Mouse (Mus musculus) heart, postnatal 0 days (tissue): ENCODE measurements around the gene Fbxo47. TPM values are rescaled to one million over a fixed set of nuclear protein-coding genes. Genes with fewer than 3 reads are reported as not detected.

ENCODE experiments used
- ATAC-seq: fragments of 200-750 bp; cut with Nextera tagmentation; 2 replicates; pipeline ENCODE4 v1.8.0; 2017; ENCODE audit warnings: low read depth, moderate number of reproducible peaks, moderate library complexity; ENCODE audit not compliant: insufficient read depth
- DNase-seq: peaks from one replicate; pipeline ENCODE4 v3.0.0-alpha.2; 2016; ENCODE audit warnings: low spot score
- H3K27ac ChIP-seq: fragments of 300-500 bp; sonication (generic); 2 replicates; pipeline ENCODE4 v1.5.1; 2014; ENCODE audit warnings: low read depth, mild to moderate bottlenecking
- H3K27me3 ChIP-seq: fragments of 300-500 bp; sonication (generic); 2 replicates; pipeline ENCODE4 v1.6.1; 2014; ENCODE audit warnings: low read length, mixed read lengths; ENCODE audit not compliant: control insufficient read depth, insufficient read depth
- H3K36me3 ChIP-seq: fragments of 300-500 bp; sonication (generic); replicated peaks from 2 replicates; pipeline ENCODE4 v1.6.1; 2014; ENCODE audit warnings: low read length, mixed read lengths; ENCODE audit not compliant: control insufficient read depth, insufficient read depth
- H3K4me1 ChIP-seq: fragments of 300-500 bp; sonication (generic); 2 replicates; pipeline ENCODE4 v1.6.1; 2014; ENCODE audit warnings: antibody characterized with exemption; ENCODE audit not compliant: control insufficient read depth, insufficient read depth
- H3K4me2 ChIP-seq: fragments of 300-500 bp; sonication (generic); 2 replicates; pipeline ENCODE4 v1.6.1; 2014; ENCODE audit warnings: low read depth, mild to moderate bottlenecking, low read length, moderate library complexity
- H3K4me3 ChIP-seq: fragments of 300-500 bp; sonication (generic); 2 replicates; pipeline ENCODE4 v1.5.1; 2014; ENCODE audit warnings: low read depth, low read length
- H3K9ac ChIP-seq: fragments of 300-500 bp; sonication (generic); replicated peaks from 2 replicates; pipeline ENCODE4 v1.6.1; 2014; ENCODE audit warnings: low read depth, low read length, mixed read lengths
- H3K9me3 ChIP-seq: fragments of 300-500 bp; sonication (generic); replicated peaks from 2 replicates; pipeline ENCODE4 v1.6.1; 2016; ENCODE audit warnings: low read length; ENCODE audit not compliant: control insufficient read depth
- CTCF ChIP-seq: IDR thresholded peaks from 2 replicates; pipeline ENCODE4 v1.5.1; 2016; ENCODE audit warnings: antibody characterized with exemption, control low read depth, low read depth
- EP300 ChIP-seq: IDR thresholded peaks from 2 replicates; pipeline ENCODE4 v1.6.1; 2016; ENCODE audit warnings: antibody characterized with exemption, low read depth
- WGBS: fragments of 180-500 bp; shearing (Covaris S2); extraction: QIAGEN DNeasy Blood & Tissue Kit; methylation state at CpG from one replicate; pipeline ENCODE4 v1.1.7; 2014; 5-methylcytosine and 5-hydroxymethylcytosine counted together
- polyA plus RNA-seq: library from polyadenylated mRNA; unstranded; fragments of >200 nt; fragmentation: Nextera tagmentation; extraction: Ambion mirVana; gene quantifications from 2 replicates; pipeline ENCODE4 v1.2.1, GENCODE M21; 2015
- total RNA-seq: library from RNA; depleted of rRNA; stranded (reverse); fragments of >200 nt; gene quantifications from 2 replicates; pipeline ENCODE4 v1.2.3, GENCODE M21; 2014; ENCODE audit warnings: low replicate concordance

The Fbxo47 gene
- total and polyA plus RNA-seq, 2 experiments from 2014 or later: 0.63 to 9.9 TPM

GRCm38 (mm10) chr11:97915471-97915870, 31.5 kb upstream of the Fbxo47 start:
- Histone ChIP-seq H3K9ac (no peak overlapping the region), H3K4me2 (no peak overlapping the region), H3K27me3 (no peaks in the 10 kb centered on the region), H3K36me3 (no peaks in the 10 kb centered on the region), H3K9me3 (no peaks in the 10 kb centered on the region), H3K4me3 (no peak overlapping the region), H3K4me1 (no peaks in the 10 kb centered on the region), H3K27ac (no peak overlapping the region)
- 78% methylated on average over 2 of the region's 2 CpGs for WGBS
- DNase-seq (no peak), ATAC-seq (no peak)
- TF ChIP-seq EP300: no peak
- no peak for TF ChIP-seq CTCF

- Histone ChIP-seq H3K4me1 (no peaks in the 10 kb centered on the region), H3K4me2 (no peak overlapping the region), H3K9me3 (no peaks in the 10 kb centered on the region), H3K36me3 (no peaks in the 10 kb centered on the region), H3K9ac (no peak overlapping the region), H3K27ac (no peak overlapping the region), H3K27me3 (no peaks in the 10 kb centered on the region), H3K4me3 (no peak overlapping the region)
- TF ChIP-seq CTCF (no peak), EP300 (no peak)
- 81% methylated on average over 14 of the region's 14 CpGs for WGBS
- DNase-seq (no peak), ATAC-seq (no peak)
Observed at GRCm38 (mm10) chr11:97913111-97913510, 29.2 kb upstream of the Fbxo47 start.

- TF ChIP-seq EP300 (no peak), CTCF (no peak)
- H3K9ac ChIP-seq: no peak overlapping the region
Observed at GRCm38 (mm10) chr11:97908634-97909348, 24.8 kb upstream of the Fbxo47 start.

GRCm38 (mm10) chr11:97907935-97908334, 24.0 kb upstream of the Fbxo47 start:
- Histone ChIP-seq H3K4me3 (no peak overlapping the region), H3K4me2 (no peak overlapping the region), H3K9ac (no peak overlapping the region), H3K27me3 (no peaks in the 10 kb centered on the region), H3K36me3 (no peaks in the 10 kb centered on the region), H3K4me1 (no peaks in the 10 kb centered on the region), H3K27ac (no peak overlapping the region), H3K9me3 (no peaks in the 10 kb centered on the region)
- TF ChIP-seq EP300 (no peak), CTCF (no peak)
- 58% methylated on average over 5 of the region's 5 CpGs for WGBS
- ATAC-seq (no peak), DNase-seq (no peak)

More at GRCm38 (mm10) chr11:97908634-97909348, 24.8 kb upstream of the Fbxo47 start:
- H3K27me3 ChIP-seq: no peaks in the 10 kb centered on the region
- H3K36me3 ChIP-seq: no peaks in the 10 kb centered on the region
- no peak overlapping the region for H3K4me3 ChIP-seq
- H3K9me3 ChIP-seq: no peaks in the 10 kb centered on the region
- H3K27ac ChIP-seq: no peak overlapping the region
- no peak overlapping the region for H3K4me2 ChIP-seq
- 86% methylated on average over 11 of the region's 11 CpGs for WGBS
- no peak for ATAC-seq
- no peak for DNase-seq
- no peaks in the 10 kb centered on the region for H3K4me1 ChIP-seq

- Histone ChIP-seq H3K4me1 (no peaks in the 10 kb centered on the region), H3K27ac (no peak overlapping the region), H3K4me3 (no peak overlapping the region), H3K27me3 (no peaks in the 10 kb centered on the region), H3K36me3 (no peaks in the 10 kb centered on the region), H3K9me3 (no peaks in the 10 kb centered on the region), H3K4me2 (no peak overlapping the region), H3K9ac (no peak overlapping the region)
- ATAC-seq (no peak), DNase-seq (no peak)
- TF ChIP-seq CTCF (no peak), EP300 (no peak)
- 69% methylated on average over 9 of the region's 9 CpGs for WGBS
Observed at GRCm38 (mm10) chr11:97906905-97907304, 23.0 kb upstream of the Fbxo47 start.

- H3K9me3 ChIP-seq: no peaks in the 10 kb centered on the region
- H3K4me2 ChIP-seq: no peak overlapping the region
- no peak overlapping the region for H3K9ac ChIP-seq
- no peak for ATAC-seq
- H3K27me3 ChIP-seq: no peaks in the 10 kb centered on the region
- DNase-seq: no peak
- H3K4me3 ChIP-seq: no peak overlapping the region
- H3K36me3 ChIP-seq: no peaks in the 10 kb centered on the region
- WGBS: 69% methylated on average over 2 of the region's 2 CpGs
- TF ChIP-seq CTCF (no peak), EP300 (no peak)
- no peak overlapping the region for H3K27ac ChIP-seq
- H3K4me1 ChIP-seq: no peaks in the 10 kb centered on the region
Observed at GRCm38 (mm10) chr11:97905941-97906340, 22.0 kb upstream of the Fbxo47 start.
